Mouse (Mus musculus): ENCODE measurements around the gene Gng13. TPM values are rescaled to one million over a fixed set of nuclear protein-coding genes. Genes with fewer than 3 reads are reported as not detected.
A peak's percentile ranks its signal among the peaks of the same experiment; 100 is the strongest.

Gene Gng13
- total and polyA plus RNA-seq, 3 experiments = 1.3 to 2.9 TPM; not detected in 1

DNA sequence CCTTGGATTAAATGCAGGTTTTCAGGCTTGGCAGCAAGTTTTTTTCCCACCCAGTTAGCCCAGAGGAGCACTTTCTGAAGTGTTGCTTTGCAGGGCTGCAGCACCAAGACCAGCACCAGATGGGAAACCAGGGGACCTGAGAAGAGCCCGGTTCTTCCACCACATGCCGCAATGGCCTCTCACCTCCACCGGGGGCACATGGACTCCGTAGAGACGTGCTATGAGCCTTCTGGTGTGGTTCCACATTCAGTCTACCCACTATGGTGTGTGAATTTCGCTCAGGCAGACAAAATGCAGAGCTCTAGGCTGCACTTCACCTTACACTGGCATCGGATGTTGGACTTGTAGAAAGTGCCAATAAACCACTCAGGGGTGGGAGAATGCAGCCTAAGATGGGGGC is 30.6 kb upstream of the Gng13 start:
- dilution Hi-C loops (cut with MboI; ENCODE audit: extremely low pct_ligation_motif_present, extremely low pct_unique_long_range_greater_than_20kb, low sequenced_read_pairs) = no loop called here
- Histone ChIP-seq H3K4me2 (ENCODE audit: insufficient read depth, low read depth, poor library complexity, severe bottlenecking) (no peak overlapping the region), H3K9me3 (replicated peaks; ENCODE audit: low read length) (no peaks in the 10 kb centered on the region), H3K27me3 (replicated peaks) (peaks cover 88% of the 10 kb centered on the region), H3K9ac (ENCODE audit: insufficient read depth, low read depth) (no peak overlapping the region), H3K4me3 (replicated peaks in 1 of 3; ENCODE audit: low read depth in 2 of 3, low read length in 2 of 3, poor library complexity in 1 of 3) (no peak overlapping the region), H3K79me2 (replicated peaks; ENCODE audit: control insufficient read depth, extremely low read depth, insufficient read depth, poor library complexity, severe bottlenecking) (no peaks in the 10 kb centered on the region), H3K27ac (ENCODE audit: insufficient read depth, low read depth) (no peak overlapping the region), H3K36me3 (replicated peaks in 1 of 2; ENCODE audit: control insufficient read depth in 1 of 2, insufficient read depth in 1 of 2, low read length in 1 of 2) (no peaks in the 10 kb centered on the region), H3K4me1 (ENCODE audit: control insufficient read depth in 1 of 2, insufficient read depth in 2 of 2) (no peaks in the 10 kb centered on the region)
- in situ Hi-C loops (cut with MboI; ENCODE audit: low pct_ligation_motif_present, low pct_unique_long_range_greater_than_20kb, low sequenced_read_pairs) = no loop called here
- TF ChIP-seq RAD21 (IDR thresholded peaks at IDR 0.05; ENCODE audit: low read depth, low read length) (no peak; the same call in 1 of the 2 replicates), ZC3H11A (IDR thresholded peaks at IDR 0.05; ENCODE audit: low read depth, low read length) (no peak), EP300 (IDR thresholded peaks at IDR 0.05; ENCODE audit: low read length) (no peak), CTCF (conservative IDR thresholded peaks at IDR 0.05 in 1 of 2, IDR thresholded peaks at IDR 0.05 in 1 of 2; ENCODE audit: low read depth in 2 of 2, low read length in 2 of 2) (peak; percentile 11 to 33; a peak in 2 of 4 replicates), GABPA (IDR thresholded peaks at IDR 0.05; ENCODE audit: insufficient replicate concordance, low read depth, low read length) (no peak), IRF4 (IDR thresholded peaks at IDR 0.05; ENCODE audit: low read depth, low read length) (no peak)
- peak; percentile 17 for DNase-seq (ENCODE audit: extremely low read depth)

- dilution Hi-C loops (cut with MboI; ENCODE audit: extremely low pct_ligation_motif_present, extremely low pct_unique_long_range_greater_than_20kb, low sequenced_read_pairs) = no loop called here
- no peaks in the 10 kb centered on the region for H3K36me3 ChIP-seq (replicated peaks in 1 of 2; ENCODE audit: control insufficient read depth in 1 of 2, insufficient read depth in 1 of 2, low read length in 1 of 2)
- H3K27me3 ChIP-seq (replicated peaks) = peaks cover 86% of the 10 kb centered on the region
- H3K27ac ChIP-seq (ENCODE audit: insufficient read depth, low read depth) = no peak overlapping the region
- no peak overlapping the region for H3K4me3 ChIP-seq (replicated peaks in 1 of 3; ENCODE audit: low read depth in 2 of 3, low read length in 2 of 3, poor library complexity in 1 of 3)
- in situ Hi-C loops (cut with MboI; ENCODE audit: low pct_ligation_motif_present, low pct_unique_long_range_greater_than_20kb, low sequenced_read_pairs) = no loop called here
- TF ChIP-seq POLR2AphosphoS2 (IDR thresholded peaks at IDR 0.05; ENCODE audit: low read depth, low read length) (no peak), SIN3A (IDR thresholded peaks at IDR 0.05; ENCODE audit: low read length) (no peak), RAD21 (IDR thresholded peaks at IDR 0.05; ENCODE audit: low read depth, low read length) (no peak), EP300 (IDR thresholded peaks at IDR 0.05; ENCODE audit: low read length) (no peak), USF2 (conservative IDR thresholded peaks at IDR 0.05; ENCODE audit: low read depth, low read length) (no peak), RCOR1 (conservative IDR thresholded peaks at IDR 0.05; ENCODE audit: low read depth, low read length) (no peak), ZNF384 (IDR thresholded peaks at IDR 0.05; ENCODE audit: low read depth, low read length) (no peak), JUND (conservative IDR thresholded peaks at IDR 0.05; ENCODE audit: low read depth, low read length) (no peak), MEF2A (IDR thresholded peaks at IDR 0.05; ENCODE audit: borderline replicate concordance, low read depth, low read length) (no peak), ZKSCAN1 (IDR thresholded peaks at IDR 0.05; ENCODE audit: borderline replicate concordance, low read depth, low read length) (no peak), MAX (IDR thresholded peaks at IDR 0.05; ENCODE audit: low read length) (no peak), ZC3H11A (IDR thresholded peaks at IDR 0.05; ENCODE audit: low read depth, low read length) (no peak), PAX5 (IDR thresholded peaks at IDR 0.05; ENCODE audit: low read length) (no peak), CHD1 (IDR thresholded peaks at IDR 0.05; ENCODE audit: low read depth, low read length) (no peak), HCFC1 (IDR thresholded peaks at IDR 0.05; ENCODE audit: low read depth, low read length) (no peak)
- no peaks in the 10 kb centered on the region for H3K4me1 ChIP-seq (ENCODE audit: control insufficient read depth in 1 of 2, insufficient read depth in 2 of 2)
- no peak overlapping the region for H3K4me2 ChIP-seq (ENCODE audit: insufficient read depth, low read depth, poor library complexity, severe bottlenecking)
- DNase-seq (ENCODE audit: extremely low read depth) = no peak
- H3K79me2 ChIP-seq (replicated peaks; ENCODE audit: control insufficient read depth, extremely low read depth, insufficient read depth, poor library complexity, severe bottlenecking) = no peaks in the 10 kb centered on the region
- no peak overlapping the region for H3K9ac ChIP-seq (ENCODE audit: insufficient read depth, low read depth)
- H3K9me3 ChIP-seq (replicated peaks; ENCODE audit: low read length) = no peaks in the 10 kb centered on the region
Observed at GRCm38 (mm10) chr17:25688922-25689321, 28.0 kb upstream of the Gng13 start.

Measured in CH12.LX (cell line).